Mouse (Mus musculus) R1 (cell line): ENCODE results near the gene Lrrc1.

Experiments used
- DNase-seq: peaks from one replicate; pipeline ENCODE4 v3.0.0-alpha.2; 2018; ENCODE audit warnings: low read depth, low spot score

Lrrc1 gene

GRCm38 (mm10) chr9:77385611-77386010, 159.1 kb downstream of the Lrrc1 start:
- DNase-seq = no peak

DNA sequence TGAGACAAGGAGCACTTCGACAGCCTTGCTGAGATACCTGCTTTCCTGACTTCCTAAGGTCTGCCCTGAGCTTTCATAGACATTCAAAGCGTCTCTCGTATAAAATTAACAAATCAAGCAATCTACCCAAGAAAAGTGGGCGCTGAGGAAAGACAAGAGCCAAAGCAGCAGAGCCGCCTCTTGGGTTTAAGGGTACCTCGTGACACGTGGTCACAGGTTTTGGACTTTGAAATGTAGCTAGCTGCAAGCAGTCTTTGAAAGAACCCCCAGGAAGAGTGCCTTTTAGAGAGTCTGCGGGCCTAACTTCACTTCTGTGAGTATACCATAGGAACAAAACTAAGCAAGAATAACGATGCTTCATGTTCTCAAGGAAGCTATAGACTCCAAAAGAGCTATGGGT, 160.0 kb downstream of the Lrrc1 start:
- no peak for DNase-seq

- DNase-seq = no peak
Observed at GRCm38 (mm10) chr9:77383951-77384350, 160.7 kb downstream of the Lrrc1 start.

DNA sequence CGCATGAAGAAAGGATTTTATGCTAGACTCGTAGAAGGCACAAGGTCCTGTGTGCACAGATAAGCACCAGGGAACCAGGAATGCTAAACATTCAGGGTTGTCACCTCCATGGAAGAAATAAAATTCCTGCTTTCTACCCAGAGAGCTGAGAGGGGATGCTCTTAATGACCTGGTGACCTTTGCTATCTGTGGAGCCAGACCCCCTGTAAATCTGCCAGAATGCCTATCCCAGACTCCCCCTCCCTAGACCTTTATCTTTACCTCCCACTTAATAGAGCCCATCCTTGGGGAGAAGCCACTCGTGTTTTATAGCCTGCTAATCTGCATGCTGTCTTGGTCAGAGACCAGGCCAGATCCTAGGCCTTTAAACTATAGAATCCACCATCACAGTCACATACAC, 162.2 kb downstream of the Lrrc1 start:
- DNase-seq = no peak

- DNase-seq = peak; percentile 56
Observed at GRCm38 (mm10) chr9:77381565-77381964, 163.1 kb downstream of the Lrrc1 start.
